Mouse (Mus musculus) brown adipose tissue, adult 24 weeks (tissue): Measurements from ENCODE around the gene Notch2. TPM values are rescaled to one million over a fixed set of nuclear protein-coding genes. Genes with fewer than 3 reads are reported as not detected.
A peak's percentile ranks its signal among the peaks of the same experiment; 100 is the strongest.

ENCODE experiments used
- H3K27ac ChIP-seq: fragments of 200-500 bp; replicated peaks from 2 replicates; pipeline ENCODE4 v1.5.1; 2012; ENCODE audit warnings: low read depth, mild to moderate bottlenecking, low read length
- H3K4me1 ChIP-seq: fragments of 200-500 bp; 2 replicates; pipeline ENCODE4 v1.6.1; 2012; ENCODE audit warnings: low read length, mixed read lengths; ENCODE audit not compliant: control insufficient read depth, insufficient read depth, insufficient read length
- H3K4me3 ChIP-seq: fragments of 200-500 bp; 2 replicates; pipeline ENCODE4 v1.5.1; 2012; ENCODE audit warnings: low read depth, mild to moderate bottlenecking, low read length, moderate library complexity; ENCODE audit not compliant: insufficient read depth
- polyA plus RNA-seq: library from polyadenylated mRNA; stranded (reverse); fragments of >200 nt; gene quantifications from 2 replicates; pipeline ENCODE4 v1.2.4, GENCODE M21; 2012; ENCODE audit not compliant: missing spikeins, insufficient read depth, insufficient read length

Gene Notch2
- polyA plus RNA-seq, 1 experiment: 7.2 TPM

DNA sequence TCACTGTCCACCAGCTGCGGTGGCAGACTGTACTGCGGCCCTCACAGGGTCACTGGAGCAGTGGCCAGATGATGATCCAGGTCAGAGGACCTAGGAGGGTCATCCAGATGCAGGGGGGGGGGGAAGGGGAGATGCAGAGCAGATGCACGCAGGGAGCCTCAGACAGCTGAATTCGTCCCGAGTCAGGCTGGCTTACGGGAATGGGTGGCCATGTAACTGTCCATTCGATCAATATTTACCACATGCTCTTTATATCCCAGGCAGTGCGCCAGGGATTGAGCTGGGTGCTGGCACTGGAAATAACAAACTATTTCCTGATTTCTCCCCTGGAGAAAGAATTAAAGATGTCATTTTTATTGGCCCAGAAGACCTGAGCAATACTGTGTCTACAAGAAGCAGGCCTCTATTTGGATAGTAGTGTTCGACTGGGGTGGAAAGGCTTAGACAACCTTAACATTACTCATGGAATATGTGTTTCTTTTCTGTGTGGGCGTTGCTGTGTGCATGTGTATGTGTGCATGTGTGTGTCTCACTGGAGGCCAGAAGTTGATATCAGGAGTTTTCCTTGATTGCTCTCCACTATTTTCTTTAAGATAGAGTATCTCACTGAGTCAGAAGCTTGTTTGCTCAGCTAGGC, 28.3 kb upstream of the Notch2 start:
- Histone ChIP-seq H3K4me1 (no peaks in the 10 kb centered on the region), H3K4me3 (no peak overlapping the region), H3K27ac (no peak overlapping the region)

DNA sequence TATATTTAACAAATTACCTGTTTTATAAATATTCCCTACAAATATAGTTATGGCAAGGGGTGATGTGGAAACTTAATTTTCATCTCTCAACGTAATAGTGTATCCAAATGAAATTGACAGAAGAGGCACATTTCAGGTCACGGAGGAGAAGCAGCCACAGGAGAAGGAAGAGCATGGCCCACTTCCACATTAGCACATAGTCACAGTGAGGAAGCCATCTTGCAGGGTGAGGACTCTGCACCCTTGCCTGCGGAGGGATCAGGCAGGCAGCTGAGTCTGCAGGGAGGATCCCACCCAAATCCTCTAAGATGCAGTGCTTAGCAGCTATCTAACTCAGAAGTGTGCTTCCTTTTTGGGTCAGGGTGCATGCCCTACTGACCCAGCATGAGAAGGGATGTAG, 27.6 kb upstream of the Notch2 start:
- no peaks in the 10 kb centered on the region for H3K4me1 ChIP-seq
- H3K27ac ChIP-seq: no peak overlapping the region
- no peak overlapping the region for H3K4me3 ChIP-seq

DNA sequence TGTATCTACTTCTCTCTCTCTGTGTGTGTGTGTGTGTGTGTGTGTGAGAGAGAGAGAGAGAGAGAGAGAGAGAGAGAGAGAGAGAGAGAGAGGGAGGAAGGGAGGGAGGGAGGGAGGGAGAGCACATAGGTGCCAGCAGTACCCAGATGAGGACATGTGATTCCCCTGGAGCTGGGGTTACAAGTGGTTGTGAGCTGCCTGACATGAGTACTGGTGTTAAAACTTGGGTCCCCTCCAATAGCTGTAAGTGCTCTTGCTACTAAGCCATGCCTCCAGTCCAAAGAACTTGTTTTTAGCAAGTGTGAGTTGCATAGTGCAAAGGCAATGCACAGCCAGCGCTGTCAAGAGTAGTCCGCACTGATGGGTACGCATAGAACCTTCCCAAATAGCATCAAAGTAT, 26.2 kb upstream of the Notch2 start:
- Histone ChIP-seq H3K27ac (no peak overlapping the region), H3K4me3 (no peak overlapping the region), H3K4me1 (0 out of 2 replicates have a peak, but pooled peaks cover 2% of the 10 kb centered on the region)

DNA sequence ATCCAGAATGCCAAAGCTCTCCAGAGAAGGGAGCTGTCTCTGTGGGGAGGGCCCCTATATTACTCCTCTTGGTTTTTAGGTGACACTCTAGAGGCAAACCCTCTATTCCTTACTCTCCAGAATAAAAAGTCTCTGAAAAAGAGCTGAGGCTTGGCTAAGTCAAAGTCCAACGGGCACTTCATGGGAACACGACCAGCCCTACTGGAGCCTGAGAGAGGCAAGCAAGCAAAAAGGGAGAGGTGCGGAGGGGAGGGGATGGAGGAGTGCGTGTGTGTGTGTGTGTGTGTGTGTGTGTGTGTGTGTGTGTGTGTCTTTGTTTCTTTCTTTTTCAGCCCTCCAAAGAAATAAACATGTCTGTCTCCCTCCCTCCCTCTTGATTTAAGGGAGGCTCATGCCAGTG, 24.6 kb upstream of the Notch2 start:
- H3K4me3 ChIP-seq: no peak overlapping the region
- 0 out of 2 replicates have a peak, but pooled peaks cover 2% of the 10 kb centered on the region for H3K4me1 ChIP-seq
- no peak overlapping the region for H3K27ac ChIP-seq

DNA sequence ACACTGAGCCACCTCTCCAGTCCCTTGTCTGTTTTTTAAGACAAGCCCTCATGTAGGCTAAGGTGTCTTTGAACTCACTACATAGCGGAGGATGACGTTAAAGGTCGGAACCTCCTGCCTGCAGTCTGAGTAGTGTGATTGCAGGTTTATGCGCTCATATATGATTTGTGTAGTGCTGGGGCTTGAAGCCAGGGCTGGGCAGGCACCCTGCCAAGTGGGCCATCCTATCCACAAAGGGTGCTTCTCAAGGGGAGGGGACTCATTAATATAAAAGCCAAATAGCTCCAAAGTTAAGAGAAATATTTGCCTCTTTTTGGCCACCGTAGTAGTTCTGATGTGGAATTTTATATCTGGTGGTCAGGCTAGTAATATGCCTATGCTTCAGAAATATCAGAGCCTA, 22.8 kb upstream of the Notch2 start:
- H3K4me1 ChIP-seq: 0 out of 2 replicates have a peak, but pooled peaks cover 2% of the 10 kb centered on the region
- no peak overlapping the region for H3K4me3 ChIP-seq
- H3K27ac ChIP-seq: no peak overlapping the region

DNA sequence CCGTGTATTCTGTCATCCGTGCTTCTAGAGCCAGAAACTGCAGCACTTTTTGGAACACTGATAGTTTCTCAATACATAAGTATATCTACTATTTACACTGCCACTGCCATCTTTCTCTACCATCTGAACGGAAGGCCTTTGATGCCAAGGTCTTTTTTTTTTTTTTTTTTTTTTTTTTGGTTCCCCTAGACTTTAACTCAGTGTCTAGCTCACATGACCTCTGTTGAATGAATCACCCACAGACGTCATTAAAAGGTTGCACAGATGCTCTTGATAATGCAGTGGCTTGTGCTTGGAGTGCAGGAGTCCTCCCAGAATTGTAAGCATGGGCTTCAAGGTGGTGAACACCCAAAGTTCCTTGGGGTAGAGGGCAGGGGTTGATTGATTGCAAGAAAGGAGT, 21.0 kb upstream of the Notch2 start:
- H3K27ac ChIP-seq: no peak overlapping the region
- no peak overlapping the region for H3K4me3 ChIP-seq
- H3K4me1 ChIP-seq: 0 out of 2 replicates have a peak, but pooled peaks cover 2% of the 10 kb centered on the region

DNA sequence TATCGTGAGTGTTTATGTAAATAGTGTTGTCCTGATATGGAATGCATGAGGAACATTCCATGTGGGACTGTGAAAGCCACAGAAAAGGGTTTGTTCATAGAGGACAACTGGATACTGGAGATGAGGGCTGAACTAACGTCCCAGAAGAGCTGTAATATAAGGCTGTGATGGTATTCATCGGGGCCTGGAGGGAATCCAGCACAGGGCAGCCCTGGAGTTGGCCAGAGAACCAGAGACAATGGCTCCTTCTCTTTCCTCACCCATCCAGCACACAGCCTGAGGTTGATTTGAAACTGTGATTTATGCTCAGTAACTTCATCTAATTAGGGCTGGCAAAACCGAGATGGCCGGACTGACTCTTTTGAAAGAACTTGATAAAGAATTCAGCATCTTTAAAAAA, 20.1 kb upstream of the Notch2 start:
- Histone ChIP-seq H3K27ac (no peak overlapping the region; the same call in 1 of the 2 replicates), H3K4me3 (no peak overlapping the region), H3K4me1 (0 out of 2 replicates have a peak, but pooled peaks cover 2% of the 10 kb centered on the region)

DNA sequence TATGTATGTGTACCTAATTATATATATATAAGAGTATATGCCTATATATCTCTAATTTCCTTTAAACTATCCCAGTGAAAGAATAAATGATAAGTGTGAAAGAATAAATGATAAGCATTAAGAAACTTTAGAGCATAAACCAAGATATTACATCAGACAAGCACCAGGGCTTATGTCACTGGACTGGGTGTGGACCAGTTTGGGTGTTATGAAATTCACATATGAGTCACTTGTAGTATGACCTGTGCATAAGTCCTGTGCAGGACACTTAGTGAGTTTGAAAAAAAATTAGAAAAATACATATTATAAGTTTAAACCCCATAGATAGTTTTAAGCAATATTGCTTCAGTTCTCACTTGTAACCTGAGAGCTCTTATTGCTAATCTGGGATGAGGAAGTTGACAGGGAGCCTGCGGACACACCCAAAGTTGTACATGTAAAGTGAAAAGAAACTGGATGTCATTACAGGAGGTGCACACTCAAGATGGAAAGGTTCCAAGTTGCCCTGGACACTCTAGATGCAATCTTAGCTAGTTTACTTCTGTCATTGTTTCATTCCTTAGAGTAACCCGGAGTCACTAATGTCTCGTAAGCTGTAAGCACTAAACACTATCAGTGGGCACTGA, 19.3 kb upstream of the Notch2 start:
- Histone ChIP-seq H3K27ac (peak overlapping the region; percentile 77), H3K4me1 (0 out of 2 replicates have a peak, but pooled peaks cover 2% of the 10 kb centered on the region), H3K4me3 (no peak overlapping the region)

DNA sequence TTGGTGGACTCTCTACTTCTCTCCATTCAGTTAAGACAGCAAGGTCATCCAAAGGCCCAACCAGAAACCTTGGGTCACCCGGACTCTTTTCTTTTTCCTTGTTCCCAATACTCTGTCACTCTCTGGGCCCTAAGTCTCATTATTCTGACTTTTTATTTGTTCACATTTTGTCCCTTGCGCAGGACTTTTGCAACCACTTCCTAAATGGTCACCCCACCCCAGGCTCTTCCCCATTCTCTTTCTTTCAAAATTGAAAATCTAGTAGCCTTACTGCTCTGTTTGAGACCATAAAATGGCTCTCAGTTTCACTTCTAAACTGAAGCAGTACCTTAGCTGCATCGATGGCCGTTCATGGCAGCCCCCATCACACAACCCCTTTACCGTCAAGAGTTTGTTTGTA, 18.5 kb upstream of the Notch2 start:
- Histone ChIP-seq H3K27ac (peak overlapping the region; percentile 77), H3K4me3 (no peak overlapping the region), H3K4me1 (0 out of 2 replicates have a peak, but pooled peaks cover 2% of the 10 kb centered on the region)

DNA sequence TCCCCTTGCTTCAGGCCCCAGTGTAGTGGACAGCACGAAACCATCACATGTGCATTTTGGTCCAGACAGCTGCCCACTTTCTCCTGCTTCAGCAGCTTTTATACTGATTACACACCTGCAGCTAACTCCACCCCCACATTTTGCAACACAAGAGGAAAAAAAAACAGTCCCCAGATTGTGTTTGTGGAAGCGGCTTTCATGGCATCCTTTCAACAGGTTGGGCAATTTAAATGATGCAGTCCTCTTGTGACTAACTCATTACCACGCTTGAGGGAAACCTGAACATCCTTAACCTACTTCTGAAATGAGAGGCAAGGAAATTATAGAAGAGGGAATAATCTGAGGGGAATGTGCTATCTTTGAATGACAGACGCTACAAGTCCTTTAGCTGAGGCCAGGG, 15.0 kb upstream of the Notch2 start:
- Histone ChIP-seq H3K4me3 (no peak overlapping the region), H3K4me1 (no peaks in the 10 kb centered on the region)

DNA sequence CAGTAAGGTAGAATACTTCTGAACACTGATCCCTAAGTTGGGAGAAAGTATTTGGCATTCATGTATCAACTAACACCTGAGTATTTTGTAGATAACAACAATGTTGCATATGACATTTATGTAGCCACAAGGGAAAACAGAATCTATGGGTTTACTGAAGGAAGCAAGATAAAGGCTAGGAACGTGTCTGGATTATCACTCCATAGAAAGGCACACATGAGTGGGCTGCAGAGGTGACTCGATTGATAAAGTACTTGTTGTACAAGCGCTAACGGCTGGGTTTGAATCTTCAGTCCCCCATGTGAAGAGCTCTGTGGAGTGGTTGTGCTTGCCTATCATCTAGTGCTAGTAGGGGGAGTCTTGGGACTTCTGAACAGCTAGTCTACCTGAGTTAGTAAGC, 9.8 kb upstream of the Notch2 start:
- no peaks in the 10 kb centered on the region for H3K4me1 ChIP-seq
- H3K4me3 ChIP-seq: no peak overlapping the region
- no peak overlapping the region for H3K27ac ChIP-seq

More for the DNA sequence above, 15.0 kb upstream of the Notch2 start:
- H3K27ac ChIP-seq: no peak overlapping the region

DNA sequence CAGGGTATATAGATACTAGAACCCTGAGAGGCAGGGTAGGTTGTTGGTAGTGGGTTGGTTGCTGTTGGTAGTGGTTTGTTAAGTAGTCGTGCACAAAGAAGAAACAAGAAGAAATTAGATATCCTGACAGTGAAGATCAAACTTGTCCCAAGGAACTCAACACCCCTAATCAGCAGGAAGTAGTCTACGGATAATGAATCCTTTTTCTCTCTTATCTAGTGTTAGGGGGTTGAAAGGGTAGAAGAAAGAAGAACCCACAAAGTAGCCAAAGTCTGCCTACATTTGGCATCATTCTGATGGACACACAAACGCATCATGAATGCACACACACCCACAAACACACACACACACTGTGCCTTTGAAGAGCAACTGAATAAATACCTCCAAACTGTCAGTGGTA, 9.1 kb upstream of the Notch2 start:
- H3K4me3 ChIP-seq: no peak overlapping the region
- no peaks in the 10 kb centered on the region for H3K4me1 ChIP-seq

DNA sequence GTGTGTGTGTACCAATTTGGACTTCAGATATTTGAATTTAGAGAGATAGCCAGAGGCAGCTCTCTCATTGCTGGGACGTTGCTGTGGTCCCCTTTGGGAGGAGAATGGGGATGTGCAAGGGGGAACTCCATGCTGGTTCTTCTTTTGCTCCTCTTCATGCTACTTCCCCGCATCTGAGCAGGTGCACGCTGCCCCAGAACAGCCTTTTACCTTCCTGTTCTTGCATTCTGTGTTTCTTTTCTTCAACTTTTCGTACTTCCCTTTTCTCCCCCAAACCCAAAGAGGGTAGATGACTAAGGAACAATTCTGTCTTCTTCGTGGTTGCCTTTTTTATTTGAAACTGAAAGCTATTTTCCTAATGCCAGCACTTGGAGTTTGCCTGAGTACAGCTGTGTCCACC, 8.0 kb upstream of the Notch2 start:
- H3K27ac ChIP-seq: no peak overlapping the region
- H3K4me1 ChIP-seq: no peaks in the 10 kb centered on the region
- H3K4me3 ChIP-seq: no peak overlapping the region

More for the DNA sequence above, 9.1 kb upstream of the Notch2 start:
- H3K27ac ChIP-seq: no peak overlapping the region

DNA sequence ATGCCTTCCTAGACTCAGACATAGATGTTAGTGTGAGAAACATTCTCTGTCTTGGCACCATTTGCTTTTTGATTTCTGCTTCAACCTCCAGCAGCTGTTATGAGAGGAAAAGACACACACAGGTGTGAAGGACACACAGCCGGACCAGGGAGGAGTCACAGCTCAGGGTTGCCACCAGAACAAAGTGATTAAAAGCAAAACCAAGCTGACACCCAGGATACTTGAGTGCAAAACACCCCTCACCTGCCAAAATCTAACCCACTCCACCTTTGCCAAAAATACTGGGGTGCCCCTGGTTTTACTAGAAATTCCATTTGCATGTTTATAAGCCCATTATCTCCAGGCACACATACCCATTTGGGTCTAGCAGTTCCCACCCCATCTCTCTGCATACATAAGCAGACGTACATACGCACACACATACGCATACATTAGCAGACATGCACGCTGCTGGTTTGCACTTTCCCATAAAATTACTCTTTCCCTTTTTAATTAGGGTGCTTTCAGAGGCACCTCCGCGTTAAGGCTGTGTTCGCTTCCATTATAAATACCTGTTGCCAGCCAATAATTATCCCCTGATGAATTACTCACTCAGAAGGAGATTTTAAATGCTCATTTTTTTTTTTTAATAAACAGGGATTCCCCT, 7.2 kb upstream of the Notch2 start:
- Histone ChIP-seq H3K27ac (no peak overlapping the region), H3K4me1 (no peaks in the 10 kb centered on the region), H3K4me3 (no peak overlapping the region)

DNA sequence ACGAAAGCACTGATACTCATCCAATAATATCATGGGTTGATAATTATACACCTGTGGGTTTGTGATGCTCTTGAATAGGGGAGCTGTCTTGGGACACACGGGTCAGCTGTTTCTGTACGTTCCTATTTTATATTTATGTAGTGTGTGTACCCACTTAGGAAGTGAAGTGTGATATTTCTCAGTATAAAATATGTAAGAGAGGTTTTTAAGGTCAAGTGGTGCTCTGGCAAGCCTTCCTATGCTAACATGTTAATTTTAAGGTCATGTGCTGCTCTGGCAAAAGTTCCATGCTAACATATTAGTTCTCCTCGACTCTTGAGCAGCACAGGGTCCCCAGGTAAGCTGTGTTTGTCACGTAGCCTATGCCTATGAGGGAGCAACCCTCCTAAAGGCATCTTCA, 6.4 kb upstream of the Notch2 start:
- H3K4me1 ChIP-seq: no peaks in the 10 kb centered on the region
- no peak overlapping the region for H3K27ac ChIP-seq
- H3K4me3 ChIP-seq: no peak overlapping the region

DNA sequence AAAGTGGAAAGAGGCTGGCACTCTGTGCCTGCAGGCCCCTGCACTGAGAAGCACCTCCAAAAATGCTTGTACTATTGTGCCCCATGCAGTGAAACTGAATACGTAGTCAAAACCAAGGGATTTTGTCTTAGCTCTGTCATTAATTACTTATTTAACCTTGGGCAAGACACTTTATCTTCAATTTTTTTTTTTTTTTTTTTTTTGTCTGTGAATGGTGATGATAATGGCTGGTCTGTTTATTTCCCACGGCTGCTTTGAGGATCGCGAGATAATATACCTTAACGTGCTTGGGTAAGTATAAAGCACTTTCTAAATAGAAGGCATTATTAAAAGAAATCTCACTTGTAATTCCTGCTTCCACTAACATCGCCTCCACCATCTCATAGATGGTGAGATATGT, 5.2 kb upstream of the Notch2 start:
- Histone ChIP-seq H3K4me1 (no peaks in the 10 kb centered on the region), H3K27ac (no peak overlapping the region), H3K4me3 (no peak overlapping the region)
